In genomic region chr8:115432396-115433040, GRCm38 (mm10) we compare ENCODE assay signal across 13 mouse cellular contexts.
DNase-seq lines count a peak whose midpoint lies in the region; ATAC-seq lines count a peak whose summit lies in the region.
"Had no signal": no experiment of that assay in that cellular context is flagged by ENCODE, and none has a peak within 500 bp of the region (broad histone marks: within the 10 kb centered on the region; RNA-seq: fewer than 3 reads in every experiment).

No protein-coding gene starts in this region.

- H3K4me2 ChIP-seq in embryonic facial prominence, embryonic 14.5 days (ENCODE audit: low read depth, low read length) = no peak overlapping the region
- H3K4me2 ChIP-seq in kidney, embryonic 16.5 days (replicated peaks; ENCODE audit: low read depth, low read length) = no peak overlapping the region
- H3K4me2 ChIP-seq: embryonic facial prominence, embryonic 13.5 days; forebrain, embryonic 12.5 days; midbrain, embryonic 13.5 days; neural tube, embryonic 13.5 days had no signal

- H3K4me3 ChIP-seq in embryonic facial prominence, embryonic 14.5 days (ENCODE audit: low read depth, low read length) = no peak overlapping the region
- no peak overlapping the region for H3K4me3 ChIP-seq in embryonic facial prominence, embryonic 10.5 days
- H3K4me3 ChIP-seq in limb, embryonic 10.5 days = no peak overlapping the region
- no peak overlapping the region for H3K4me3 ChIP-seq in kidney, embryonic 16.5 days (ENCODE audit: low read length)
- H3K4me3 ChIP-seq: embryonic facial prominence, embryonic 13.5 days; forebrain, embryonic 12.5 days; midbrain, embryonic 13.5 days; neural tube, embryonic 13.5 days had no signal

- no peaks in the 10 kb centered on the region for H3K36me3 ChIP-seq in embryonic facial prominence, embryonic 14.5 days (ENCODE audit: control insufficient read depth, insufficient read depth, low read length)
- no peaks in the 10 kb centered on the region for H3K36me3 ChIP-seq in embryonic facial prominence, embryonic 10.5 days (replicated peaks)
- H3K36me3 ChIP-seq in limb, embryonic 10.5 days = no peaks in the 10 kb centered on the region
- H3K36me3 ChIP-seq in kidney, embryonic 16.5 days (ENCODE audit: insufficient read depth, low read length) = no peaks in the 10 kb centered on the region
- H3K36me3 ChIP-seq: embryonic facial prominence, embryonic 13.5 days; forebrain, embryonic 12.5 days; midbrain, embryonic 13.5 days; neural tube, embryonic 13.5 days had no signal

- peak; percentile 11 for DNase-seq in embryonic facial prominence, embryonic 14.5 days (ENCODE audit: low spot score)
- DNase-seq in embryonic facial prominence, embryonic 10.5 days (ENCODE audit: low spot score) = no peak
- DNase-seq in testis, postnatal 10 days (ENCODE audit: low spot score) = peak; percentile 44
- no peak for DNase-seq in testis, postnatal 14 days (ENCODE audit: low spot score)
- DNase-seq in cerebellum, postnatal 36 days = peak; percentile 80 to 81
- no peak for DNase-seq in limb, embryonic 10.5 days (ENCODE audit: low spot score)
- DNase-seq in thymus, postnatal 36 days = no peak
- DNase-seq: lung, postnatal 36 days had no signal

- no peak overlapping the region for H3K9ac ChIP-seq in embryonic facial prominence, embryonic 14.5 days (ENCODE audit: low read depth, low read length)
- no peak overlapping the region for H3K9ac ChIP-seq in kidney, embryonic 16.5 days (replicated peaks; ENCODE audit: low read length)
- H3K9ac ChIP-seq: embryonic facial prominence, embryonic 13.5 days; forebrain, embryonic 12.5 days; midbrain, embryonic 13.5 days; neural tube, embryonic 13.5 days had no signal

- H3K27me3 ChIP-seq in embryonic facial prominence, embryonic 14.5 days (replicated peaks; ENCODE audit: control insufficient read depth, insufficient read depth, low read length) = 0 out of 2 replicates have a peak, but pooled peaks cover 2% of the 10 kb centered on the region
- peaks cover 23% of the 10 kb centered on the region for H3K27me3 ChIP-seq in embryonic facial prominence, embryonic 10.5 days (replicated peaks; ENCODE audit: low read depth, poor library complexity, severe bottlenecking)
- H3K27me3 ChIP-seq in limb, embryonic 10.5 days (ENCODE audit: low read depth, poor library complexity, severe bottlenecking) = 0 out of 2 replicates have a peak, but pooled peaks cover 4% of the 10 kb centered on the region
- H3K27me3 ChIP-seq in kidney, embryonic 16.5 days (ENCODE audit: insufficient read depth, low read length) = no peaks in the 10 kb centered on the region

- WGBS in embryonic facial prominence, embryonic 14.5 days = 73% methylated on average over 5 of the region's 5 CpGs
- WGBS in embryonic facial prominence, embryonic 10.5 days = 79% methylated on average over 5 of the region's 5 CpGs
- 87% methylated on average over 5 of the region's 5 CpGs for WGBS in limb, embryonic 10.5 days
- WGBS in kidney, embryonic 16.5 days = 70% methylated on average over 5 of the region's 5 CpGs

- peaks cover 11% of the 10 kb centered on the region; the same call in 1 of the 2 replicates for H3K4me1 ChIP-seq in embryonic facial prominence, embryonic 14.5 days (ENCODE audit: control insufficient read depth, insufficient read depth, low read length)
- peaks cover 7% of the 10 kb centered on the region for H3K4me1 ChIP-seq in embryonic facial prominence, embryonic 10.5 days
- H3K4me1 ChIP-seq in limb, embryonic 10.5 days = peaks cover 17% of the 10 kb centered on the region
- H3K4me1 ChIP-seq in kidney, embryonic 16.5 days (ENCODE audit: insufficient read depth, low read length) = no peaks in the 10 kb centered on the region
- H3K4me1 ChIP-seq: midbrain, embryonic 13.5 days had no signal

- ATAC-seq in embryonic facial prominence, embryonic 14.5 days (ENCODE audit: low read depth) = no peak
- ATAC-seq in kidney, embryonic 16.5 days (ENCODE audit: low FRiP score, low TSS enrichment) = no peak
- ATAC-seq: midbrain, embryonic 13.5 days had no signal

- H3K9me3 ChIP-seq in embryonic facial prominence, embryonic 14.5 days (ENCODE audit: control insufficient read depth, low read length) = no peaks in the 10 kb centered on the region
- H3K9me3 ChIP-seq in embryonic facial prominence, embryonic 10.5 days = no peaks in the 10 kb centered on the region
- no peaks in the 10 kb centered on the region for H3K9me3 ChIP-seq in limb, embryonic 10.5 days (replicated peaks)
- H3K9me3 ChIP-seq in kidney, embryonic 16.5 days (ENCODE audit: low read length) = no peaks in the 10 kb centered on the region
- H3K9me3 ChIP-seq: embryonic facial prominence, embryonic 13.5 days; forebrain, embryonic 12.5 days; midbrain, embryonic 13.5 days; neural tube, embryonic 13.5 days had no signal

- no peak overlapping the region for H3K27ac ChIP-seq in embryonic facial prominence, embryonic 14.5 days (replicated peaks; ENCODE audit: low read depth, low read length)
- no peak overlapping the region for H3K27ac ChIP-seq in embryonic facial prominence, embryonic 10.5 days (replicated peaks)
- H3K27ac ChIP-seq in limb, embryonic 10.5 days = no peak overlapping the region
- no peak overlapping the region for H3K27ac ChIP-seq in kidney, embryonic 16.5 days (ENCODE audit: low read length)
- H3K27ac ChIP-seq: embryonic facial prominence, embryonic 13.5 days; forebrain, embryonic 12.5 days; midbrain, embryonic 13.5 days; neural tube, embryonic 13.5 days had no signal

Comparison
In these comparisons a context has a peak if more than half of its experiments do, and no peak if none do; other contexts are left out.
1. DNase-seq: peak in embryonic facial prominence, embryonic 14.5 days (single experiment), testis, postnatal 10 days (single experiment) and cerebellum, postnatal 36 days (2 of 2); none in embryonic facial prominence, embryonic 10.5 days (single experiment), testis, postnatal 14 days (single experiment), limb, embryonic 10.5 days (single experiment) and thymus, postnatal 36 days (0 of 2).